In genomic region chr7:35029228-35029627, GRCm38 (mm10) we compare ENCODE assay signal across 24 mouse cellular contexts. TPM values are rescaled to one million over a fixed set of nuclear protein-coding genes. Genes with fewer than 3 reads are reported as not detected.
A peak's percentile ranks its signal among the peaks of the same experiment; 100 is the strongest.
DNase-seq lines count a peak whose midpoint lies in the region; ATAC-seq and TF ChIP-seq lines count a peak whose summit lies in the region.
"Had no signal": no experiment of that assay in that cellular context is flagged by ENCODE, and none has a peak within 500 bp of the region (broad histone marks: within the 10 kb centered on the region; RNA-seq: fewer than 3 reads in every experiment).

No protein-coding gene starts in this region.

- TF ChIP-seq POLR2A in myocyte (IDR thresholded peaks at IDR 0.05; ENCODE audit: insufficient read length, low read depth), result no peak

- peaks cover 62% of the 10 kb centered on the region for H3K4me1 ChIP-seq in megakaryocyte, embryonic 14.5 days
- no peaks in the 10 kb centered on the region for H3K4me1 ChIP-seq in intestine, embryonic 14.5 days (replicated peaks; ENCODE audit: control insufficient read depth, insufficient read depth, low read length)
- 0 out of 2 replicates have a peak, but pooled peaks cover 2% of the 10 kb centered on the region for H3K4me1 ChIP-seq in hindbrain, embryonic 14.5 days (replicated peaks; ENCODE audit: control insufficient read depth, insufficient read depth, low read length)
- H3K4me1 ChIP-seq in hindbrain, embryonic 10.5 days (replicated peaks), result 0 out of 2 replicates have a peak, but pooled peaks cover 4% of the 10 kb centered on the region
- H3K4me1 ChIP-seq: embryonic facial prominence, embryonic 12.5 days; forebrain, embryonic 13.5 days had no signal

- DNase-seq in intestine, embryonic 14.5 days (ENCODE audit: low spot score), result peak; percentile 71
- no peak for DNase-seq in hindbrain, embryonic 14.5 days (ENCODE audit: low spot score)
- no peak for DNase-seq in adrenal gland, postnatal 36 days
- DNase-seq in hindbrain, embryonic 10.5 days (ENCODE audit: low spot score), result no peak
- DNase-seq: adrenal gland, adult 8-10 months; cerebellum, adult 11 months; cerebellum, adult 9-11 months; gastrocnemius, postnatal 10 days; heart, postnatal 4 days; layer of hippocampus, postnatal 36 days; lung, adult 18-20 months; lung, postnatal 10 days; midbrain, embryonic 14.5 days had no signal

- 0 out of 2 replicates have a peak overlapping the region, but pooled peaks have one; percentile 2 for H3K4me2 ChIP-seq in intestine, embryonic 14.5 days (ENCODE audit: low read length)
- H3K4me2 ChIP-seq in myocyte (ENCODE audit: low read depth), result no peak overlapping the region
- H3K4me2 ChIP-seq in hindbrain, embryonic 14.5 days (replicated peaks), result no peak overlapping the region
- H3K4me2 ChIP-seq: embryonic facial prominence, embryonic 12.5 days; forebrain, embryonic 13.5 days; liver, embryonic 12.5 days; neural tube, embryonic 13.5 days had no signal

- peak overlapping the region; percentile 13 for H3K4me3 ChIP-seq in megakaryocyte, embryonic 14.5 days (replicated peaks)
- no peak overlapping the region for H3K4me3 ChIP-seq in intestine, embryonic 14.5 days (ENCODE audit: low read depth, low read length)
- H3K4me3 ChIP-seq in myocyte, result no peak overlapping the region
- H3K4me3 ChIP-seq in hindbrain, embryonic 14.5 days (replicated peaks; ENCODE audit: low read length), result no peak overlapping the region
- H3K4me3 ChIP-seq in hindbrain, embryonic 10.5 days, result no peak overlapping the region
- H3K4me3 ChIP-seq: embryonic facial prominence, embryonic 12.5 days; erythroblast, embryonic 14.5 days; forebrain, embryonic 13.5 days; heart, embryonic 10.5 days; liver, embryonic 12.5 days; neural tube, embryonic 13.5 days had no signal

- H3K9ac ChIP-seq in intestine, embryonic 14.5 days (ENCODE audit: low read length), result no peak overlapping the region
- no peak overlapping the region for H3K9ac ChIP-seq in hindbrain, embryonic 14.5 days
- H3K9ac ChIP-seq: embryonic facial prominence, embryonic 12.5 days; forebrain, embryonic 13.5 days; liver, embryonic 12.5 days; neural tube, embryonic 13.5 days had no signal

- WGBS in intestine, embryonic 14.5 days, result 65% methylated on average over 5 of the region's 5 CpGs
- WGBS in hindbrain, embryonic 14.5 days, result 93% methylated on average over 5 of the region's 5 CpGs
- 85% methylated on average over 5 of the region's 5 CpGs for WGBS in hindbrain, embryonic 10.5 days

- ATAC-seq in megakaryocyte, adult 5-6 weeks (ENCODE audit: poor library complexity, severe bottlenecking), result no peak
- peak; percentile 88 for ATAC-seq in intestine, embryonic 14.5 days (replicated peaks; ENCODE audit: low FRiP score, low TSS enrichment, low read depth)
- no peak for ATAC-seq in hindbrain, embryonic 14.5 days (ENCODE audit: low FRiP score)
- ATAC-seq: forebrain, embryonic 13.5 days; hindbrain, postnatal 0 days; liver, embryonic 12.5 days had no signal

- H3K36me3 ChIP-seq in megakaryocyte, embryonic 14.5 days (replicated peaks; ENCODE audit: low read length), result peaks cover 72% of the 10 kb centered on the region
- H3K36me3 ChIP-seq in intestine, embryonic 14.5 days (ENCODE audit: control insufficient read depth, insufficient read depth, low read length), result peaks cover 22% of the 10 kb centered on the region
- peaks cover 6% of the 10 kb centered on the region for H3K36me3 ChIP-seq in myocyte (ENCODE audit: control insufficient read depth, insufficient read depth)
- 0 out of 2 replicates have a peak, but pooled peaks cover 4% of the 10 kb centered on the region for H3K36me3 ChIP-seq in hindbrain, embryonic 14.5 days (replicated peaks; ENCODE audit: control insufficient read depth, insufficient read depth)
- H3K36me3 ChIP-seq in hindbrain, embryonic 10.5 days, result peaks cover 33% of the 10 kb centered on the region

- H3K9me3 ChIP-seq in megakaryocyte, embryonic 14.5 days, result no peaks in the 10 kb centered on the region
- H3K9me3 ChIP-seq in intestine, embryonic 14.5 days (ENCODE audit: control insufficient read depth, low read length), result no peaks in the 10 kb centered on the region
- no peaks in the 10 kb centered on the region for H3K9me3 ChIP-seq in hindbrain, embryonic 14.5 days (ENCODE audit: control insufficient read depth, low read length)
- no peaks in the 10 kb centered on the region for H3K9me3 ChIP-seq in hindbrain, embryonic 10.5 days
- H3K9me3 ChIP-seq: embryonic facial prominence, embryonic 12.5 days; forebrain, embryonic 13.5 days; heart, embryonic 10.5 days; liver, embryonic 12.5 days; neural tube, embryonic 13.5 days had no signal

- H3ac ChIP-seq in myocyte (ENCODE audit: control insufficient read depth, insufficient read length), result no peak overlapping the region

- peak overlapping the region; percentile 54; the same call in 1 of the 2 replicates for H3K27ac ChIP-seq in intestine, embryonic 14.5 days (ENCODE audit: low read depth)
- no peak overlapping the region for H3K27ac ChIP-seq in hindbrain, embryonic 14.5 days
- no peak overlapping the region for H3K27ac ChIP-seq in hindbrain, embryonic 10.5 days
- H3K27ac ChIP-seq: embryonic facial prominence, embryonic 12.5 days; forebrain, embryonic 13.5 days; heart, embryonic 10.5 days; hindbrain, postnatal 0 days; liver, embryonic 12.5 days; neural tube, embryonic 13.5 days had no signal

- no peaks in the 10 kb centered on the region for H3K79me2 ChIP-seq in myocyte (ENCODE audit: control insufficient read depth, insufficient read depth)

- no peaks in the 10 kb centered on the region for H3K27me3 ChIP-seq in megakaryocyte, embryonic 14.5 days (replicated peaks)
- no peaks in the 10 kb centered on the region for H3K27me3 ChIP-seq in intestine, embryonic 14.5 days (replicated peaks; ENCODE audit: control insufficient read depth, insufficient read depth, low read length)
- H3K27me3 ChIP-seq in myocyte (ENCODE audit: control insufficient read depth, insufficient read depth, insufficient read length), result no peaks in the 10 kb centered on the region
- H3K27me3 ChIP-seq in hindbrain, embryonic 14.5 days (ENCODE audit: control insufficient read depth, insufficient read depth, low read length), result no peaks in the 10 kb centered on the region
- no peaks in the 10 kb centered on the region for H3K27me3 ChIP-seq in hindbrain, embryonic 10.5 days (ENCODE audit: insufficient read depth, poor library complexity, severe bottlenecking)
- H3K27me3 ChIP-seq: CH12.LX; embryonic facial prominence, embryonic 12.5 days; forebrain, embryonic 13.5 days; liver, embryonic 12.5 days; neural tube, embryonic 13.5 days had no signal

TF ChIP-seq in myocyte, 11 proteins besides CTCF, POLR2A, EP300 and RAD21:
- TF ChIP-seq REST (IDR thresholded peaks at IDR 0.05; ENCODE audit: insufficient read depth, insufficient read length), result no peak
- TF ChIP-seq POLR2AphosphoS2 (IDR thresholded peaks at IDR 0.05; ENCODE audit: insufficient read length, low read depth), result peak; percentile 19

RNA-seq across cellular contexts. Expression of gene Cebpg, which starts 27.1 kb away (rescaled TPM):
- polyA plus RNA-seq in megakaryocyte, embryonic 14.5 days (2012; ENCODE audit: insufficient read depth, low replicate concordance), result 1.7 and 12.8 TPM in 2 replicates
- total RNA-seq in megakaryocyte, adult 5-6 weeks (2015), result 29.8 and 33.5 TPM in 2 replicates
- total RNA-seq in megakaryocyte, adult 5-6 weeks (2017), result 60.1 and 86.5 TPM in 2 replicates
- polyA plus RNA-seq in intestine, embryonic 14.5 days (2014; fragmentation: Nextera tagmentation; extraction: Ambion mirVana), result 33.7 and 36.3 TPM in 2 replicates
- polyA plus RNA-seq in myocyte (2012; fragmentation: generic; extraction: Trizol), result 25.0 TPM
- 28.3 and 30.8 TPM in 2 replicates for polyA plus RNA-seq in hindbrain, embryonic 14.5 days (2014; fragmentation: Nextera tagmentation; extraction: Ambion mirVana)
- 10 to 100 TPM; 55.1 to 56.2 TPM for total RNA-seq in adrenal gland, postnatal 36 days (2021)
- polyA plus RNA-seq in hindbrain, embryonic 10.5 days (2016; fragmentation: Nextera tagmentation; extraction: Ambion mirVana), result 36.5 and 44.6 TPM in 2 replicates
